Mouse (Mus musculus) B cell, adult 2 months (primary cell): ENCODE data around the gene Limk2.

Source experiments
- DNase-seq, 2 experiments: peaks; one replicate each; pipeline ENCODE4 v3.0.0; 2022

Limk2 gene

GRCm38 (mm10) chr11:3297871-3298812 lies 110.8 kb downstream of the Limk2 start:
- DNase-seq: no peak

- no peak for DNase-seq
Observed at GRCm38 (mm10) chr11:3296056-3296455, 112.9 kb downstream of the Limk2 start.

- no peak for DNase-seq
Observed at GRCm38 (mm10) chr11:3294641-3295040, 114.3 kb downstream of the Limk2 start.
